Mouse (Mus musculus) cerebellum, adult 2 months (tissue): Measurements from ENCODE around the gene Kif5c.

Experiments used
- CTCF ChIP-seq: fragments of 200-500 bp; IDR thresholded peaks from 2 replicates; pipeline ENCODE4 v1.5.1; 2011; ENCODE audit warnings: low read depth, mild to moderate bottlenecking, control low read depth, low read length, moderate library complexity, borderline replicate concordance; ENCODE audit not compliant: insufficient read depth
- POLR2A ChIP-seq: fragments of 200-500 bp; IDR thresholded peaks from 2 replicates; pipeline ENCODE4 v1.6.1; 2011; ENCODE audit warnings: low read length, control low read depth, borderline replicate concordance; ENCODE audit not compliant: insufficient read depth

DNA sequence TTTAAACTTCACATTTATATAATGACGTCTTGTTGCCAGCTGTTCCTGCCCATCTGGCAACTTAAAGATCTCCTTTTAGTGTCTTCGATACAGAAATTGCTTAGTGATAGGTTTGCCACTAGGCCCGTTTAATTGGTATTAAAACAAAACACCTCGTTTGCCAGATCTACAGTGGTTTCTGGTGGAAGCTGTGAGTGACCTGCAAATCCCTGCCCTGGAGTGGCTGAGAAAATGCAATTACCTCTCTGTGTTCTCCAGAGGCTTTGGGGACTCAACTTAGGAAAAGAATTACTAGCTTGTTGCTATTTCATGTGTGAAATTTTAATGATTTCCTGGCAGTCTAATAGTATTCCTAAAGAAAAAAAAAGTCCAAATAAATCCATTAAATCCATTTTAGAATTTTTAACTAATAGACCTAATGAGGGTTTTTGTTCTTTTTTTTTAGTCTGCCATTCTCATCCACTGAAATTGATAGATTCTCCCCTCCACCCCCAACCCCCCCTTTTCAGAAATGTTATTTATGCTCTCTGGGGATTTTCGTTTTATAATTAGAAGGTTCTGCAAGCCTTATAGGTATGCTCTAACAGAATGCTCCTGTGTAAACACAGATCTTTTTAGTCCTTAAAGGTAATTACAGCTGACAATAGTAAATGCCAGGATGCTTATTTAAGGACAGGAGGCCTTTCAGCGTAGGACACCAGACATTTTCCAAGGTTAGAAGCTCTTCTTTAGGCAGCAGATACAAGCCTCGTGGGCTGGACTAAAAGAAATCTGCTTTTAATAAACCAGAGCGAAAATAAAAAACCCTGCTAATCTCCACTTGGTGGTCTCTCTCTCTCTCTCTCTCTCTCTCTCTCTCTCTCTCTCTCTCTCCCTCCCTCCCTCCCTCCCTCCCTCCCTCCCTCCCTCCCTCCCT, 100.1 kb downstream of the Kif5c start:
- TF ChIP-seq POLR2A (no peak), CTCF (no peak)
